Mouse (Mus musculus): ENCODE data around the gene Pygo2. TPM values are rescaled to one million over a fixed set of nuclear protein-coding genes. Genes with fewer than 3 reads are reported as not detected.
A peak's percentile ranks its signal among the peaks of the same experiment; 100 is the strongest.

The Pygo2 gene
- total and polyA plus RNA-seq, 2 experiments from 2014 or later: 43.5 to 72.1 TPM

DNA sequence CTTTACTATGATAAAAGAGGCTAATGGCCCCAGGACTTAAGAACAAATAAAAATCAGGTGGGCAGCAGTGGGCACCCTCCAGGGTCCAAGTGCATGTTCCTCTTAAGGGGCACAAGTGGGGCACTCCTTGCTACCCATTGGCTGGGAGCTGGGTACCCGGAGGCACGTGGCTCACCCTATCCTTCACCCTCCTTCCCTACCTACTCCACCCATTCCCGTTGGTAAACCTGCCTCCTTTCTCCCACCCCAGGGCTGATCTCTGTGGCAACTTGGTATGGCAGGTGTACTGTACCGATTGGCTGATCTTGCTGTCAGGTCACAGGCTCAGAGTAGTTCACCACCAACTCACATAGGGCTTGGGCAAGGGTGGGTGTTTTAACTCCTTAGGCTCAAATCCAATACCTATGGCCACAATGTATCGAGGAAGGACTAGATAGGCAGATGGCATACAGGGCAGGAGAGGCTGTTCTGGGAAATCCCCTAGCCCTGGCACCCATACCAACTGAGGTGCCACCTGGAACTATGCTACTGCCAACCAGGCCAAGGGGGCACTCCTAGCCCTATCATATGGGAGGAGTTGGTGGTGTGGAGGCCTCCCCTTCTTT, 46.3 kb upstream of the Pygo2 start:
- Histone ChIP-seq H3K9me3 (ENCODE audit: low read length) (no peaks in the 10 kb centered on the region), H3K27ac (ENCODE audit: low read depth, low read length) (no peak overlapping the region), H3K4me3 (ENCODE audit: low read depth, low read length) (no peak overlapping the region), H3K9ac (no peak overlapping the region), H3K4me2 (ENCODE audit: low read depth) (no peak overlapping the region), H3K4me1 (ENCODE audit: insufficient read depth) (no peaks in the 10 kb centered on the region; the same call in 1 of the 2 replicates), H3K36me3 (ENCODE audit: insufficient read depth) (no peaks in the 10 kb centered on the region), H3K27me3 (ENCODE audit: insufficient read depth, low read length) (no peaks in the 10 kb centered on the region)
- no peak for DNase-seq
- no peak for TF ChIP-seq CTCF (IDR thresholded peaks at IDR 0.05; ENCODE audit: low read depth)
- WGBS: 81% methylated on average over 5 of the region's 5 CpGs
- no peak for ATAC-seq

DNA sequence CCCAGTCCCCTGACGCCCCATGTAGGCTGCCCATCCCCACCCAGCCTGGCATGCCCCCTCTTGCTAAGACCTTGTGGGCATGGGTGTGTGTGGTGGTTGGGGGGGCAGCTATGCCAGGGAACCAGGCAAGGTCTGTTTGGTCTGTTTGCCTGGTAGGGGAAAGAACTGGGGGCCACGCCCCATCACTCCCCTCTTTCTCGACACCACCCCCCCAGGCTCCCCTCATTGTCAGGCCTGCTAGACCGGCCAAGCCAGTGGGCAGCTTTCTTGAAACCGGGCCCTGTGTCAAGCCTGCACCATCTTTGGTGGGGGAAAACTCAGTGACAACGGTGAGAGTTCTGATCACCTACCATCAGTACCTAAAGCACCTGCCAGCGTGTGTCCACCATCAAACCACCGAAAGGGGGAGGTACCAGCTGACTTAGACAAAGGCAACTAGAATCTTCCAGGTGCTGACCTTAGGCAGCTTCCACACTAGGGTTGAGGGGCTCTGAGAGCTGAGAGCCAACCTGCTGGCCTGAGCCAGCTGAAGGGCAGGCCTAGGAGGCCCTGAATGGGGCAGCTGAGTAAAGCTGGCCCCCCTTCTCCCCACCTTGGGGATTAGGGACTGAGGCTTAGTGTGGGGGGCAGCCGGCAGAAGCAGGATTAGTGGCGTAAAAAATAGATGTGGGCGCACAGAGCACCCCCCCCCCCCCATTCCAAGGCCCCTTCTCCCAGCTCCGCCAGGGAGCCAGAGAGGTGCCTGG, 45.5 kb upstream of the Pygo2 start:
- no peaks in the 10 kb centered on the region for H3K9me3 ChIP-seq (ENCODE audit: low read length)
- no peaks in the 10 kb centered on the region for H3K4me1 ChIP-seq (ENCODE audit: insufficient read depth)
- no peak overlapping the region for H3K27ac ChIP-seq (ENCODE audit: low read depth, low read length)
- H3K4me2 ChIP-seq (ENCODE audit: low read depth): no peak overlapping the region
- no peak for TF ChIP-seq CTCF (IDR thresholded peaks at IDR 0.05; ENCODE audit: low read depth)
- H3K27me3 ChIP-seq (ENCODE audit: insufficient read depth, low read length): no peaks in the 10 kb centered on the region
- no peaks in the 10 kb centered on the region for H3K36me3 ChIP-seq (ENCODE audit: insufficient read depth)
- 54% methylated on average over 12 of the region's 12 CpGs for WGBS
- ATAC-seq: no peak
- no peak overlapping the region for H3K4me3 ChIP-seq (ENCODE audit: low read depth, low read length)
- H3K9ac ChIP-seq: no peak overlapping the region
- DNase-seq: no peak

DNA sequence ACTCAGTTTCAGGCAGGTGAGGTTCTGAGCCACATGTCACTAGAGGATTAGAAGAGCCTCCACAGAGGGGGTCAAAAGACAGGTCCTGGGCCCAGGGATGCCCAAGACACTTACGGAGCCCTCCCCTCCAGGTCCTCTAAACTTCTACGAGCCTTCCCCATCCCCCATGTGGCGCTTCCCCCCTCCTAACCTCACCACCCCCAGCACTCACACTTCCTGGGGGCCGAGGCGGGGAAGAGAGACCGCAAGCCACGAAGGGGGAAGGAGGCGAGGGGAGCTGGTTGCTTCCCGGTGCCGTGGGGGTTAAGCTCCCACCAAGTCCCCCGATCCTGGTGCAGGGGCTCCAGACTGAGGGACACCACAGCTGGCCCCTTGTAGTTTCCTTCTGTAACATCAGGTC, 44.6 kb upstream of the Pygo2 start:
- 49% methylated on average over 11 of the region's 11 CpGs for WGBS
- ATAC-seq: no peak

DNA sequence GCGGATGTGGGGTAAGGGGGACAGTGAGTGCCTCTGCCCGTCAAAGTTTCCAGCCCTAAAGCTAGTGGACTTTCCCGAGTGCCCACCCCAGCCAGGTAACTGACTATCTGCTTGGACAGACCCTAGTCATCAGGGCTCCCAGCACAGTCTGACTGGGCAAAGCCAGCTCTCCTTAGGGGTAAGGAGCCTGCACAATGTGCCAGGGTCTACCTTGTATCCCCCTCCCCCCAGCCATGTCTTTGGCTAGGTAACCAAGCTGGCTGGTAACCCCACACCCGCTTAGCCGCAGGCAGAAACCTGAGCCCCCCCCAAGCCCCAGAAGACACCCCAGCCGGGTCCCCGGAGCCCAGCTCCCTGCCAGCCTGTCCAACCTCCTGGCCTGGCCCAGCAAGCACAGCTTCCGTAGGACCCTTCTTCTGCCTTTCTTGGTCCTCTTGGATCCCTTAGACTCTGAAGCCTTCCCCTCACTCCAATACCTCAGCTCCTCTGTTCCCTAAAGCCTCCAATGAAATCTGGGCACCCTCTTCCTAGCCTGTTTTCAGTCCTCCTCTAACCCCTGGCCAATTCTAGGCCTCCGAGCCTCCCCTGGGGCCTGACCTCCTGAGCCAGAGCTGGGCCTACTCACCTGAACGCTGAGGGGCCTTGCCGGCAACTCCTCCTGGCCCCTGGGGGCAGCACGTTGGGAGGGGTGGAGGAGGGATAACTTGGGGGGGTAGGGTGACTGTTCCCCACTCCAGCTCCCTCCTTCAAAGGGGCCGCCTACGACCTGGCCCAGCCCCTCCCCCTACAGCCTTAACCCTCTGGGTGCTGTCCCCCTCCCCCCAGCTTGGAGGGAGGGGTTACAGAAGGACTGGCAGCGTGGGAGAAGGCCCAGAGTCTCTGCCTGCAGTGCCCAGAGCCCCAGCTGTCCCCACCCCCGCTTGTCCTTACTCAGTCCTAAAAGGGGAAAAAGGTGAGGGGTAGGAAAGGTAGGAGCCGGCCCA, 43.3 kb upstream of the Pygo2 start:
- ATAC-seq (no peak), DNase-seq (no peak)
- Histone ChIP-seq H3K27me3 (ENCODE audit: insufficient read depth, low read length) (no peaks in the 10 kb centered on the region), H3K27ac (ENCODE audit: low read depth, low read length) (no peak overlapping the region), H3K36me3 (ENCODE audit: insufficient read depth) (no peaks in the 10 kb centered on the region), H3K4me3 (ENCODE audit: low read depth, low read length) (no peak overlapping the region), H3K4me1 (ENCODE audit: insufficient read depth) (peaks cover 9% of the 10 kb centered on the region), H3K9ac (no peak overlapping the region), H3K4me2 (ENCODE audit: low read depth) (no peak overlapping the region), H3K9me3 (ENCODE audit: low read length) (no peaks in the 10 kb centered on the region)
- WGBS: 56% methylated on average over 17 of the region's 17 CpGs
- no peak for TF ChIP-seq CTCF (IDR thresholded peaks at IDR 0.05; ENCODE audit: low read depth)

More for the DNA sequence above, 44.6 kb upstream of the Pygo2 start:
- Histone ChIP-seq H3K9me3 (ENCODE audit: low read length) (no peaks in the 10 kb centered on the region), H3K4me2 (ENCODE audit: low read depth) (no peak overlapping the region), H3K9ac (no peak overlapping the region), H3K27me3 (ENCODE audit: insufficient read depth, low read length) (no peaks in the 10 kb centered on the region), H3K4me1 (ENCODE audit: insufficient read depth) (no peaks in the 10 kb centered on the region), H3K36me3 (ENCODE audit: insufficient read depth) (no peaks in the 10 kb centered on the region), H3K4me3 (ENCODE audit: low read depth, low read length) (no peak overlapping the region), H3K27ac (ENCODE audit: low read depth, low read length) (no peak overlapping the region)
- DNase-seq: no peak
- TF ChIP-seq CTCF (IDR thresholded peaks at IDR 0.05; ENCODE audit: low read depth): no peak

DNA sequence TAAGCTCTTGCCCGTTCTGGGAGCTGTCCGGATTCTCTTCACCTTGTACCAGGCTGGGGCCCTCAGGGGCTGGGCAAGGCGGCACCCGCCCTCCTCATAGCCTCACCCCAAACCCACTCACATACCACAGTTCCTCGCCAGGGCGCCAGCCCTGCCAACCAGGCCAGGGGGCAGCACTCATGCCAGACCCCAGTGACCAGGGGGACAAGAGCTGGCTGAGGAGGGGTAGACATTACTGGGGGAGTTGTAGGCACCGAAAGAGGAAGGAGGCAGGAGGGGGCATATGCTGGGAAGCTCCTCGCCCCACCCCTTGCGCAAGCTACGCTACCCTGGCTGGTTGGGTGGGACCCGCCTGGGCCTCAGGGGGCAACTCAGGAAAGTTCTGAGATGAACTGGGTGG, 42.4 kb upstream of the Pygo2 start:
- Histone ChIP-seq H3K27ac (ENCODE audit: low read depth, low read length) (no peak overlapping the region), H3K4me3 (ENCODE audit: low read depth, low read length) (no peak overlapping the region), H3K9ac (no peak overlapping the region), H3K4me1 (ENCODE audit: insufficient read depth) (peaks cover 17% of the 10 kb centered on the region), H3K9me3 (ENCODE audit: low read length) (no peaks in the 10 kb centered on the region), H3K4me2 (ENCODE audit: low read depth) (no peak overlapping the region), H3K36me3 (ENCODE audit: insufficient read depth) (no peaks in the 10 kb centered on the region), H3K27me3 (ENCODE audit: insufficient read depth, low read length) (no peaks in the 10 kb centered on the region; the same call in 1 of the 2 replicates)
- DNase-seq (no peak), ATAC-seq (0 out of 2 replicates have a peak, but pooled peaks have one; percentile 15)
- 70% methylated on average over 11 of the region's 11 CpGs for WGBS
- peak; percentile 17; the same call in 1 of the 2 replicates for TF ChIP-seq CTCF (IDR thresholded peaks at IDR 0.05; ENCODE audit: low read depth)

DNA sequence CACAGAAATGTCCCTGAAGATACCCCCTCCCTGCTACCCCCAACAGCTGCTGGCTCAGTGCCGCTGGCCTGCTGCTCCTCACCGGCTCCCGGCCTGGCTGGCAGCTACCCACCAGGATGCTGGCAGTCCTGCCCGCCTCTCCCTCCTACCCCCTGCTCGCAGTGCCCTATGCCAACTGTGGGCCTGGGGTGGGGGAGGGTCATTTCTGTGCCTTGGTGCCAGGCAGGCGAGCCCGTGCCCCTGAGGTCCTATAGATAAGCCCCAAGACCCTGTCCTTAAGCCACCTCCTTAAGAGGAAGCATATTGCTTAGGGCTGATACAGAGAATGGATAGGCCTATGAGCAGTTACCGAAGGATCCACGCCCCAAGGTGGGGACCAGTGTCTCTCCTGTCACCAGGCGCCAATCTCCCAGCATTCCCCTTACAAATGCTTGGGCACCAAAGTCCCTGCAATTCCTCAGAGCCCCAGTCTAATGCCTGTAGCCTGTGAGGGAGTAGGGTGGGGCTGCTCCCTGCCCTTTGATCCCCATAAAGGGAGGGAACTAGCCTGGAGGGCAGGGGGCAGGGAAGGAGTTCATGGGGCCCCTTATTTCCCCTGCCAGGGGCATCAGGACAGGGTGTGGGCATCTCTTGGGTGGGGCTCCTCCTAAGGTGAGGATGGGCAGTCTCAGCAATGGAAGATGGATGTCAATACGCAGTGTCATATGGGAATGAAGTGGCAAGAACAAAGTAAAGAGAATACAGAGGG, 41.7 kb upstream of the Pygo2 start:
- no peak overlapping the region for H3K4me2 ChIP-seq (ENCODE audit: low read depth)
- DNase-seq (no peak), ATAC-seq (peak; percentile 23; the same call in 1 of the 2 replicates)
- no peak overlapping the region for H3K4me3 ChIP-seq (ENCODE audit: low read depth, low read length)
- no peaks in the 10 kb centered on the region; the same call in 1 of the 2 replicates for H3K27me3 ChIP-seq (ENCODE audit: insufficient read depth, low read length)
- H3K36me3 ChIP-seq (ENCODE audit: insufficient read depth): no peaks in the 10 kb centered on the region
- H3K9me3 ChIP-seq (ENCODE audit: low read length): no peaks in the 10 kb centered on the region
- H3K9ac ChIP-seq: no peak overlapping the region
- no peak overlapping the region for H3K27ac ChIP-seq (ENCODE audit: low read depth, low read length)
- 53% methylated on average over 11 of the region's 11 CpGs for WGBS
- H3K4me1 ChIP-seq (ENCODE audit: insufficient read depth): peaks cover 20% of the 10 kb centered on the region
- no peak for TF ChIP-seq CTCF (IDR thresholded peaks at IDR 0.05; ENCODE audit: low read depth)

Measured in forebrain, postnatal 0 days (tissue).